18 mouse cellular contexts compared by ENCODE assay signal in the genomic region with DNA sequence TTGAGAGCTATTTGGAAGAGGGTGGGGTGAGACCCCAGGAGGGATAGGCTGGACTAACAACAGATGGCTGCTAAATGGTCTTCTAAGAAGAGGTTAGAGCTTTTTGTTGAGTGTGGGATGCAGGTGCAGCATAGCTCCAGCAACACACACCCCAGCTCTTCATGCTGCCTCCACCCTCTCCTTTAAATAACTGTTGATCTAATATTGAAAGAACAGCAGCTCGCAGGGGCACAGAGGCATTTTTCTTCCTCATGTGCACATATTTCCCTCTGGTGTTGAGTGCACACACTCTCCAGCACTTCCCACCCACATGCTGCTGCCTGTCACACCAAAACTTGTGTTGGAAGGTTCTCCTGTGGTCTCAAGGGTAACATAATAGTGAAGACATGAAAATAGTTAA.
DNase-seq lines count a peak whose midpoint lies in the region; ATAC-seq and TF ChIP-seq lines count a peak whose summit lies in the region.
"Had no signal": no experiment of that assay in that cellular context is flagged by ENCODE, and none has a peak within 500 bp of the region (broad histone marks: within the 10 kb centered on the region; RNA-seq: fewer than 3 reads in every experiment).

No protein-coding gene starts in this region.

- no peaks in the 10 kb centered on the region for H3K4me1 ChIP-seq in lung, embryonic 14.5 days (ENCODE audit: insufficient read depth)
- H3K4me1 ChIP-seq in limb, embryonic 14.5 days (ENCODE audit: control insufficient read depth, insufficient read depth, low read length), result peaks cover 19% of the 10 kb centered on the region
- H3K4me1 ChIP-seq in kidney, adult 2 months (ENCODE audit: control insufficient read depth, insufficient read depth, low read length), result no peaks in the 10 kb centered on the region
- H3K4me1 ChIP-seq in hindbrain, embryonic 16.5 days (ENCODE audit: control insufficient read depth, insufficient read depth, low read depth, low read length), result no peaks in the 10 kb centered on the region; the same call in 1 of the 2 replicates
- H3K4me1 ChIP-seq: liver, embryonic 12.5 days had no signal

- no peaks in the 10 kb centered on the region for H3K9me3 ChIP-seq in lung, embryonic 14.5 days (ENCODE audit: low read depth, low read length)
- no peaks in the 10 kb centered on the region for H3K9me3 ChIP-seq in limb, embryonic 14.5 days (ENCODE audit: control insufficient read depth, low read length)
- no peaks in the 10 kb centered on the region for H3K9me3 ChIP-seq in hindbrain, embryonic 16.5 days (ENCODE audit: control insufficient read depth, low read length)
- H3K9me3 ChIP-seq: heart, embryonic 13.5 days; liver, embryonic 12.5 days; midbrain, embryonic 13.5 days had no signal

- no peak for TF ChIP-seq CTCF in gastrocnemius, adult 2 months (IDR thresholded peaks at IDR 0.05)
- TF ChIP-seq CTCF in lung, embryonic 14.5 days (IDR thresholded peaks at IDR 0.05; ENCODE audit: low read depth), result no peak
- no peak for TF ChIP-seq CTCF in kidney, adult 2 months (conservative IDR thresholded peaks at IDR 0.05; ENCODE audit: insufficient read depth, insufficient read length, low read depth, low read length)

- TF ChIP-seq POLR2A in limb, embryonic 14.5 days (IDR thresholded peaks at IDR 0.05; ENCODE audit: borderline replicate concordance, extremely low read depth, insufficient read depth, insufficient read length), result no peak
- TF ChIP-seq POLR2A in kidney, adult 2 months (IDR thresholded peaks at IDR 0.05; ENCODE audit: low read depth, low read length), result no peak

- intact Hi-C loops in gastrocnemius, adult 2 months (cut with DNase I), result loop anchor here (5.0 kb wide), 1 partner anchor 109 kb away; no protein-coding TSS in a partner anchor

- WGBS in lung, embryonic 14.5 days, result 50% methylated on average over 1 of the region's 1 CpGs
- WGBS in limb, embryonic 14.5 days, result 12% methylated on average over 1 of the region's 1 CpGs
- WGBS in kidney, adult 2 months, result 58% methylated on average over 1 of the region's 1 CpGs
- WGBS in hindbrain, embryonic 16.5 days, result 69% methylated on average over 1 of the region's 1 CpGs

- peak overlapping the region; percentile 35; the same call in 1 of the 2 replicates for H3K27ac ChIP-seq in gastrocnemius, adult 2 months
- H3K27ac ChIP-seq in lung, embryonic 14.5 days (ENCODE audit: low read depth), result no peak overlapping the region
- H3K27ac ChIP-seq in limb, embryonic 14.5 days (replicated peaks; ENCODE audit: low read depth, low read length), result no peak overlapping the region
- no peak overlapping the region for H3K27ac ChIP-seq in kidney, adult 2 months (ENCODE audit: insufficient read depth, low read depth, low read length)
- no peak overlapping the region for H3K27ac ChIP-seq in hindbrain, embryonic 16.5 days (ENCODE audit: low read depth, low read length)
- H3K27ac ChIP-seq: heart, embryonic 13.5 days; liver, embryonic 12.5 days; macrophage; midbrain, embryonic 13.5 days had no signal

- no peak overlapping the region for H3K4me3 ChIP-seq in gastrocnemius, adult 2 months
- no peak overlapping the region for H3K4me3 ChIP-seq in lung, embryonic 14.5 days (ENCODE audit: low read depth, low read length)
- H3K4me3 ChIP-seq in limb, embryonic 14.5 days (replicated peaks; ENCODE audit: low read length), result no peak overlapping the region
- H3K4me3 ChIP-seq in kidney, adult 2 months (ENCODE audit: insufficient read depth, low read depth, low read length), result no peak overlapping the region
- H3K4me3 ChIP-seq in hindbrain, embryonic 16.5 days (ENCODE audit: low read length), result no peak overlapping the region
- H3K4me3 ChIP-seq: heart, embryonic 13.5 days; liver, embryonic 12.5 days; midbrain, embryonic 13.5 days had no signal

- H3K9ac ChIP-seq in lung, embryonic 14.5 days, result no peak overlapping the region
- H3K9ac ChIP-seq in limb, embryonic 14.5 days (ENCODE audit: low read depth, low read length, severe bottlenecking), result no peak overlapping the region
- no peak overlapping the region for H3K9ac ChIP-seq in hindbrain, embryonic 16.5 days (ENCODE audit: low read depth, low read length)
- H3K9ac ChIP-seq: heart, embryonic 13.5 days; liver, embryonic 12.5 days; midbrain, embryonic 13.5 days had no signal

- ATAC-seq in lung, embryonic 14.5 days (ENCODE audit: insufficient read depth), result peak; percentile 44; the same call in 1 of the 2 replicates
- ATAC-seq in limb, embryonic 14.5 days (ENCODE audit: low FRiP score, low read depth), result peak; percentile 60
- ATAC-seq in hindbrain, embryonic 16.5 days, result no peak
- ATAC-seq: liver, embryonic 12.5 days; midbrain, embryonic 13.5 days had no signal

- H3K4me2 ChIP-seq in lung, embryonic 14.5 days, result no peak overlapping the region
- no peak overlapping the region for H3K4me2 ChIP-seq in limb, embryonic 14.5 days (replicated peaks; ENCODE audit: low read depth, low read length, severe bottlenecking)
- H3K4me2 ChIP-seq in hindbrain, embryonic 16.5 days (ENCODE audit: low read length), result no peak overlapping the region
- H3K4me2 ChIP-seq: heart, embryonic 13.5 days; liver, embryonic 12.5 days; midbrain, embryonic 13.5 days had no signal

- no peaks in the 10 kb centered on the region for H3K27me3 ChIP-seq in lung, embryonic 14.5 days (ENCODE audit: insufficient read depth, low read length)
- H3K27me3 ChIP-seq in limb, embryonic 14.5 days (ENCODE audit: control insufficient read depth, insufficient read depth, low read length), result no peaks in the 10 kb centered on the region
- H3K27me3 ChIP-seq in kidney, adult 2 months (replicated peaks; ENCODE audit: control insufficient read depth, insufficient read depth, low read length), result no peaks in the 10 kb centered on the region
- no peaks in the 10 kb centered on the region for H3K27me3 ChIP-seq in hindbrain, embryonic 16.5 days (replicated peaks; ENCODE audit: control insufficient read depth, insufficient read depth, low read length)
- H3K27me3 ChIP-seq: CH12.LX; heart, embryonic 13.5 days; liver, embryonic 12.5 days; midbrain, embryonic 13.5 days had no signal

- H3K36me3 ChIP-seq in lung, embryonic 14.5 days (ENCODE audit: insufficient read depth), result no peaks in the 10 kb centered on the region
- H3K36me3 ChIP-seq in limb, embryonic 14.5 days (ENCODE audit: control insufficient read depth, insufficient read depth, low read length), result no peaks in the 10 kb centered on the region
- H3K36me3 ChIP-seq in kidney, adult 2 months (ENCODE audit: control insufficient read depth, insufficient read depth, low read length), result no peaks in the 10 kb centered on the region; the same call in 1 of the 2 replicates
- H3K36me3 ChIP-seq in hindbrain, embryonic 16.5 days (ENCODE audit: control insufficient read depth, insufficient read depth, low read length), result no peaks in the 10 kb centered on the region
- H3K36me3 ChIP-seq: heart, embryonic 13.5 days; liver, embryonic 12.5 days; midbrain, embryonic 13.5 days had no signal

- DNase-seq in gastrocnemius, adult 2 months, result no peak
- no peak for DNase-seq in gastrocnemius, postnatal 25 days
- peak; percentile 7 for DNase-seq in lung, embryonic 14.5 days
- no peak for DNase-seq in lung, postnatal 4 days
- DNase-seq in limb, embryonic 14.5 days (ENCODE audit: low spot score), result no peak
- no peak for DNase-seq in kidney, adult 2 months
- DNase-seq: adrenal gland, postnatal 25 days; cerebellum, adult 18-20 months; cerebellum, postnatal 36 days; kidney, adult 11 months; kidney, postnatal 10 days; thymus, postnatal 14 days had no signal
